Mouse (Mus musculus) CD4-positive, CD25-positive, alpha-beta regulatory T cell, adult 2 months (primary cell): ENCODE results near the gene Arid5b.
A peak's percentile ranks its signal among the peaks of the same experiment; 100 is the strongest.

Experiments
- DNase-seq: peaks from one replicate; pipeline ENCODE4 v3.0.0-alpha.2; 2012; ENCODE audit warnings: low read depth, low spot score

Arid5b gene

GRCm38 (mm10) chr10:68196324-68196723 lies 82.2 kb downstream of the Arid5b start:
- no peak for DNase-seq

GRCm38 (mm10) chr10:68193561-68193960 lies 85.0 kb downstream of the Arid5b start:
- peak; percentile 9 for DNase-seq

- DNase-seq, result peak; percentile 72
Measured at GRCm38 (mm10) chr10:68192824-68193255, 85.7 kb downstream of the Arid5b start.

- DNase-seq, result peak; percentile 81
Measured at GRCm38 (mm10) chr10:68191691-68192380, 86.7 kb downstream of the Arid5b start.

GRCm38 (mm10) chr10:68191146-68191545 lies 87.4 kb downstream of the Arid5b start:
- DNase-seq, result peak; percentile 32

GRCm38 (mm10) chr10:68189847-68190246 lies 88.7 kb downstream of the Arid5b start:
- no peak for DNase-seq

GRCm38 (mm10) chr10:68183096-68183495 lies 95.4 kb downstream of the Arid5b start:
- no peak for DNase-seq

- DNase-seq, result no peak
Measured at GRCm38 (mm10) chr10:68182266-68182665, 96.3 kb downstream of the Arid5b start.

- DNase-seq, result no peak
Measured at GRCm38 (mm10) chr10:68181156-68181555, 97.4 kb downstream of the Arid5b start.

- DNase-seq, result no peak
Measured at GRCm38 (mm10) chr10:68180721-68181120, 97.8 kb downstream of the Arid5b start.

- no peak for DNase-seq
Measured at GRCm38 (mm10) chr10:68180151-68180550, 98.4 kb downstream of the Arid5b start.

GRCm38 (mm10) chr10:68179741-68180140 lies 98.8 kb downstream of the Arid5b start:
- DNase-seq, result no peak

- DNase-seq, result no peak
Measured at GRCm38 (mm10) chr10:68179339-68179738, 99.2 kb downstream of the Arid5b start.

GRCm38 (mm10) chr10:68177697-68178485 lies 100.6 kb downstream of the Arid5b start:
- DNase-seq, result no peak

GRCm38 (mm10) chr10:68175811-68176210 lies 102.7 kb downstream of the Arid5b start:
- no peak for DNase-seq

- DNase-seq, result no peak
Measured at GRCm38 (mm10) chr10:68173634-68174033, 104.9 kb downstream of the Arid5b start.

GRCm38 (mm10) chr10:68172906-68173305 lies 105.6 kb downstream of the Arid5b start:
- no peak for DNase-seq

- peak; percentile 60 for DNase-seq
Measured at GRCm38 (mm10) chr10:68171974-68172373, 106.6 kb downstream of the Arid5b start.

GRCm38 (mm10) chr10:68168613-68169012 lies 109.9 kb downstream of the Arid5b start:
- no peak for DNase-seq

GRCm38 (mm10) chr10:68168141-68168540 lies 110.4 kb downstream of the Arid5b start:
- DNase-seq, result no peak

- DNase-seq, result no peak
Measured at GRCm38 (mm10) chr10:68167118-68167517, 111.4 kb downstream of the Arid5b start.

GRCm38 (mm10) chr10:68166695-68167086 lies 111.8 kb downstream of the Arid5b start:
- no peak for DNase-seq
